Mouse (Mus musculus) NIH3T3 (cell line): ENCODE results near the gene Prdx6.

Experiments
- DNase-seq: peaks from one replicate; pipeline ENCODE4 v3.0.0-alpha.2; 2012; ENCODE audit warnings: low read depth

The Prdx6 gene

DNA sequence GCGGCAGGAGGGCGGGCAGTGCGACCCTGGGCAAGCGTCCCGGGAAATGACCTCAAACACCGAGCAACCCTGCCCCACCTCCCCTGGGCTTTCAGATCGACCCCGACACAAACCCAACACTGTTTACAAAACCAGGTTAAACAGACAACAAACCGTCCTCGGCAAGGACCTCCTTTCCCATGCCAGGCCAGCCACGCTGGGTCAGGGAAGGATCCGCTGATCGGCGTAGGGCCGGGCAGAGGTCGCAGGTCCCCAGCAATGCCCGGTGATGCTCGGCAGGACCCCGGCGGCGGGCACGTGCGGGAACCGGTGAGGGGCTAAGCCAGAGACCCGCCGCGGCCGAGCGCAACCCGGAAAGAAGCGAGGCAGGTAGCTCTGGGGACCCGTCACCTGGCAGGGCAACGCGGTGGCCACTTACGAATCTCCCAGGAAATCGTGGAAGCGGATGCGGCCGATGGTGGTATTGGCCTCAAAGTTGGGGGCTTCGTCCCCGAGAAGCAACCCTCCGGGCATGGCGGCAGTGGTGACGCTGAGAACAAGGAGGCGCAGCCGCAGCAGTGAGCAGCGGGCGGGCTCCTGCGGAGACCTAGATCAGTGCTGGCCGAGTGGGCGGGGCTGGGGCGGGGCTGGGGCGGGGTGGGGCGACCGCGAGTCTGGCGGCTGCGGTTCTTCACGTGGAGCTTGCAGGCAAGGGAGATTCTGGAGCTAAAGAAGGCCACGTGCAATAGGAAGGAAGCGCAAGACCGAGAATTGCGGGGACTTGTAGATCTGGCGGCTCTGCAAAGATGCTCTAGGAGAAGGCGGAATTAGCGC, at the start of gene Prdx6:
Gene Prdx6, minus strand, starts transcription at position 616 of the 813 bp plus-strand sequence.
- peak; percentile 92 for DNase-seq

DNA sequence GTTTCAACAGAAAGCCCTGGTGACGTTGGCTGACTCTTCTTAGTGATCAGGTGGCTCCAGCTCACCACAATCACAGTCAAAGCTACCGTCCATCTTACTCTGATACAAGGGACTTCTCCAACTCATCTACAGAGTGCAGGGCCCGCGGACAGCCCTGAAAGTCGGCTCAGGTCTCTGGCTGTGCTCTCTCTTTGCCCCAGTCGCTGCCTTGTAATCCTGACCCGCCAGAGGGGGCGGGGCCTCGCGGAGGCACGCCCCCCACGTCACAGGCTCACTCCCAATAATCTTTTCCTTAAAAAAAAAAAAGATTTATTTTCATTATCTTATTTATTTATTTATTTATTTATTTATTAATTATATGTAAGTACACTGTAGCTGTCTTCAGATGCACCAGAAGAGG, 37.2 kb upstream of the Prdx6 start:
- DNase-seq = no peak

DNA sequence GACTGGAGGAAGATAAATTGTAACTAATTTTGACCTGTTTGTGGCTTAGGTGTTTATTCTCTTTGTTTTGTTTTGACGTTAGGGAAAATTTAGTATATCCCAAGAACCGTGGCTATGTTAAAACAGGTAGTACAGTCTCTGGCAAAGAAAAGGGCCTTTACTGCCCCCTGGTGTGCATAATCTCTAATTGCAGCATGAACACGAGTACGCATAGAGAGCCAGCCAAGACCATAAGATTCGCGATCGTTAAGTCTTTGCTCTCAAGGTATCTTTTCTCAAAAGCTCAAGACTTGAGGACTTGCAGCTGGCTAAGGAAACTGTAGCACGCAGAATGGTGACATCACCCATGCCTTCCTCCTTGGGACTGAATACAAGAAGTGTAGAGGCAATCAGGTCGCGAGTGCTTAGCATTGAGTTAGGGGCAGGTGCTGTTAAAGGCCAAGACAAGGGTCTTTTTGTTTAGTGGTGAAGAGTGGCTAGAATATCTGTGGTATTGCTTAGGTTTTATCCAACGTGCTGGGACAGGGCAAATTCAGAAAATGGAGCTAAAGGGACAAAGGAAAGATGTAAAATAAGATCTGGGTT, 35.8 kb upstream of the Prdx6 start:
- peak; percentile 82 for DNase-seq

DNA sequence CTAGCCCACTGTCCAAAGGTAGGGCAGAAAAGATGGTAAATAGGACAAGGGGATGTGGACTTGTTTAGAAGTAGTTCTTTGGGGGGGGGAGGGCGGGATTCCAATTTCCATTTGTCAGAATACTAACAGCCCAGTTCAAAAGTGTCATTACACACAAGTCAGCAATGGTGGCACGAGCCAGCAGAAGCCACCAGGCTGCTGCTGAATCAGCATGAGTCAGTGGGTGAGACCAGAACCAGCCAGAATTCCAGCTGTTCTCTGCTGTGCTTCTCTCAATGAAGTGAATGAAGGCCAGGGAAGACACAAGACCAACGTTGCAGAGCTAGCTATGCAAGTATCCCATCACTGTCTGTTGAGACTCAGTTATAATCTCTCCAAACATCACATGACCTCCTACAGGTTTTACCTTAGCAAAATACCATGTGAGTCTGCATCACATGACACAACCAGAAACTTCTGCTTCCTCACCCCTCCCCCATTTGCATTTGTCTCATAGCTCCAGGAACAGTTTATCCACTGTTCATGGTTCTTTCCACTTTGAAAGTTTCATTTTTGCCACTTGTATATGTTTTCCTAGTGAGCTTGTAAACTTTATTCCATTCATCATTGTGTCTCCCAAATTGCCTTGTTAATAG, 30.2 kb upstream of the Prdx6 start:
- peak; percentile 38 for DNase-seq

DNA sequence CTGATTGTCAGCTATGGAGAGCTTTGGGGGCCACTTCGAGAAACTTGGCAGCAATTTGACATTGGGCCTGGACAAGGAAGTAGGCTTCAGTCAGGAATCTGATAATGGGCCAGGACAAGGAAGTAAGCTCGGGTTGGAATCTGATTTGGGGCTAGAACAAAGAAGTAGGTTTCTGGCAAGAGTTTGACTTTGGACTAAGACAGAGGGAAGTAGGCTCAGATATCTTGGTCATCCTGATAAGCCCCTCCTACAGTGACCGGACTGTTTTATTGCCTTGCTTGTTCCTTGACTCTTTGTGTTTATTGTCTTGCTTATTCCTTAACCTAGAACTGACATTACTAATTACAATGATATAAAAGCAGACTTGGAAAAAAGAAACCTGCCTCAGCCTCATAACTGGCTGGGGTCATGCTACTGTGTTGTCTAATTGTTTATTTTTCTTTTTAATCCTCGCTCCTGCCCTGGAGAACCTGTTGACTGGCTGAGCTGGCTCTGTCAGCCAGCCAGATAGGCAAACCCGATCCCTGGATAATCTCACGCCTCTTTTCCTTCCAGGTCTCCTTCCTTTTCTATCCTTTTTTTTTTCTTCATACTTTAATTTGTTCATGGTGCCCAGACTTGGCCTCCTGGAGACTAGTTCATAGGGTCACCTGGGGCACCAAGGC, 28.4 kb upstream of the Prdx6 start:
- DNase-seq = no peak

DNA sequence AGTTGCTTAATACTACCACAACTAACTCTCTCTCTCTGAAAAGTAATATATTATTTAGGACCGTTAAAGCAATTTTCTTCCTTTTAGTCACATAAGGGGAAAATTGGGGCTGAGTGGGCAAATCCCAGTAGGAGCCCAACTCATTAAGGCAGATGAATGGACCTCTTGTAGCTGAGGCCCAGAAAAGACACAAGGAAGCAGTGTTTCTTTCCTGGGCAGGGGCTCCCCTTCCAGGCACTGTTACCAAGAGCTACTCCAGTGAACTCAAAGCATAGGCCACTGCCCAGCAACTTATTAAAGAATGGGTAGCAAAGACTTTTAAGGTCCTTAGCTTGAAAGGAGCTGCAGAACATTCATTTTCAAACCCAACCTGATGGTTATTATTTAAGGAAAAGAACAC, 22.5 kb upstream of the Prdx6 start:
- DNase-seq = no peak

DNA sequence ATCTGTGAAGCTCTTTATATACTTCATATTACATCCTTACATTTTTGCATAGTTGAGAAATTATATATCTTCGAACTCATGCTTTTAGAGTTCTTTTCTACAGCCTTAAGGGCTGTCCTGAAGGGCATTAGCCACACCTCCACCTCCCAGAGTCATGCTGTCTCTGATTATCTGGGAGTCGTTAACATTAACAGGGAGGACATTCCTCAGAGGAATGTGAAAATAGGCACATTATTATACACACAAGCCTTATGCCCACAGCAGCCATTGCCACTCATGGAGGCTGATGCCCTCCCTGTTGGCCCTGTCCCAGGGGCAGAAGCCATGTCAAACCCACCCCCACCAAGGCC, 20.4 kb upstream of the Prdx6 start:
- no peak for DNase-seq

DNA sequence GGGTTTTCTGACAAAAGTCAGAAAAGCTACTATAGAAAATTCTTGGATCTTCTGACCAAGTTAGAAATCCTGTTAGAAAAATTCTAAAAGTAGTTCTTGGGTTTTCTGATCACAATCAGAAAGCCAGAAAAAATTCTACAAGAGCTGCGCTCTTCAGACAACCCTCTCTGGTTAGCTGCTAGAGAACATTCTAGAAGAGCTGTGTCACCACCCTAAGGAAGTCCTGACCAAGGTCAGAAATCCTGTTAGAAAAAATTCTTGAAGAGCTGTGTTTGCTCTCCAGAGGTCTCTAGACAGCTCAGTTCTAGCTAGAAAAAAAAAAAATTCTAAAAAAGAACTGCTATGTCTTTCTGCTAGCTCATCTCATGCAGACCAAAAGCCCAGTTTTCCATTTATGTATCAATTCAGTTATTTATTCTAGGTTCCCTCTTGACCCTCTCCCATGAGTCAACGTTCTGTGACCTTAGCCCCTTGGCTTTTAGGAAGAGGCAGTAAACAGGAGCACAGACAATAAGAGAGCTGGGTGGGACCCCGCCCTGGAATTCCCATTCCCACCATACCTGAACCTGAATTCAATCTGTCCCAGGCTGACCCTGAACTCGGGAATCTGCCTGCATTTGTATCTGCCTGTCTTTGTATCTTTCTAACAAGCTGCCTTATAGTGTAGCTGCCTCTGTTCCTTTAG, 19.9 kb upstream of the Prdx6 start:
- no peak for DNase-seq

DNA sequence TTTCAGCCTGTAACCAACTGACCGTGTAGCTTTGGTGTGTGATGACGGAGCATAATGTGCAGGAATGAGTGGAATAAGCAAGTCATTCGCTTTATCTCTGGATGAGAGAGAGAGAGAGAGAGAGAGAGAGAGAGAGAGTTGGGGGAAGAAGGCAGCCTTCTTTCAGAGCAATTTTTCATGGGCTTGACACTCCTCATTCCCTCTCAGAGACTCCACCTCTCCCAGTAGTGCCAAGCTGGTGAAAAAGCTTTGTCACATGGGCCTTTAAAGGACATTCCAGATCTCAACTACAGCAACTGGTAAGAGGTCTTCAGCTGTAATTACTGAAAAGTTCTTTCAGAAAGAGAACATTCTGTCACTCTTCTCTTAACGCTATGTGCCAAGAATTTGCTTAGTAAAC, 18.3 kb upstream of the Prdx6 start:
- no peak for DNase-seq

DNA sequence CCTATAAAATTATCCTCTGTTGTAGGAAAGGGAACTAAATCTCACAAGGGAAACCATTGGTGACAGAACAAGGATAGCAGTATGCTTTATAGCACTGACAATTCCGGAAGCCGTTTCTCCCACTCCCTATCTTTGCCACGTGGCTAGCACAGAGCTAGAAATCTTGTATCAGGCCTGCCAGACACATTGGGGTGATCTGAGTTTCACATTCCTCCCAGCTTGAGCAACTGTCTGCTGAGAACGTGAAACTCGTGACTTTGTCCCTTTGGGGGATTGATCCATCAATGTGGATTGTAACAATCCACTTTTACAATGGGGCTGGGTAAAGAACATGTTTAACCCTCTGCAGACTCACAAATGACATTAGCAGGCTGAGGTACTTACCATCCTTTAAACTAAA, 17.9 kb upstream of the Prdx6 start:
- DNase-seq = peak; percentile 22

DNA sequence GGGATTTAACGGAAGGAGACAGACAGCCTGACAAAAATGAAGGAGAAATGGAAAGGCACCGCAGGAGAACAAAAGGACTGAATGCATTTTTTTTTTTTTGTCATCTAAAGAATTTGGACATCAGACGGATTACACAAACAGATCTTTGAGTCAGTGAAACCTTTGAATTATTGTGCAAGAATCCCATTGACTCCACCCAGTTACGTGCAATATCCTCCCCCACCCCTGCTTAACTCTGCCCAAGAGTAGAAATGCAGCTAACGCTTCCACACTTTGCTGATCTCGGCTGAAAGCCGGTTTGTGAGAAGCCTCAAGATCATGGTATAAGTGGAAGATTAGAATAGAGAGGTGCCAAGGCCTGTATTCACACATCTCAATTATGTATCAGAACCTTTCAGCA, 17.1 kb upstream of the Prdx6 start:
- DNase-seq = peak; percentile 27

DNA sequence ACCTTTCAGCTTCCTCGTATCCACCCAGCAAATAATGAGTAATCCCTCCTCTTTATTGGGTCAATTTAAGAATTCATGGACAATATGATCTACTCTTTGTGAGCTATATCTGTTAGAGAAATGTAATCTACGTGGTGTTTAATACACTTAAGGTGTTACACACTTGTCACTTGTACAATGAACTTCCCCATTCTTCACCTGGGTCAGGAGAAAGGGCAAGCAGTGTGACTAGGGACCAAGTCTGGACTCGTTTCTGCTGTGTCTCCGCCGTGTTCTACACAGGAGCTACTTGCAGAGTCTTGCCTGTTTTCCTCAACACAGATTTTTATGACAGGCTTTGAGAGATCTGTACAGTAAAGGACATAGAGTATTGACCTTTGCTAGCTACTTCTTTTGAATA, 13.9 kb upstream of the Prdx6 start:
- no peak for DNase-seq

DNA sequence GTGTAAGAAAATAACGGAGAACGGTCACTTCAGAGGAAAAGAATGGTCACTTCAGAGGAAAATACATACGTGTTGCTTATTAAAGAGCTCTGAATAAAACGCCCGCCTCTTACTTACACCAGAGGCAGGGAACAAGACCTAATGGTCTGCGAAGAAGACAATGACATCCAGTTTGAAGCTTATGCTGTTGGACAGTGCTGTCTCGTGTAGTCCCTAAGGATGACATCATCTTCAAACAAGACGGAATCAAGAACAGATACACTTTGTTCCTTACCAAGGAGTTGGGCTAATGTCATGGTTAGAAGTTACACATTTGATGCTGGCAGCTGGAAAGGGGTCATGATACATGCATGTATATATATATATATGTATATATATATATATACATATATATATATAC, 12.6 kb upstream of the Prdx6 start:
- no peak for DNase-seq

DNA sequence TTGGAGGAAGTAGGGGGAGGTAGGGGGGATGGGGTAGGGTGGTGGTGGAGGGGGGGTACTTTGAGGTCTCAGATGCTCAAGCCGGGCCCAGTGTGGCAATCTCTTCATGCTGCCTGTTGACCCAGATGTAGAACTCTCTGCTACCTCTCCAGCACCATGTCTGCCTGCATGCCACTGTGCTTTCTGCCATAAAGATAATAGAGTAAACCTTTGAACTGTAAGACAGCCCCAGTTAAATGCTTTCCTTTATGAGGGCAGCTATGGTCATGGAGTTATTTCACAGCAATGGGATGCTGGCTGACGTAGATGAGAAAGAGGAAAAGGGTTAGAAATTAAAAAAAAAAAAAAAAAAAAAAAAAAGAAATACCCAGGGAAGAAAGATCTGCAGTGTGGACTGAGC, 11.5 kb upstream of the Prdx6 start:
- no peak for DNase-seq

DNA sequence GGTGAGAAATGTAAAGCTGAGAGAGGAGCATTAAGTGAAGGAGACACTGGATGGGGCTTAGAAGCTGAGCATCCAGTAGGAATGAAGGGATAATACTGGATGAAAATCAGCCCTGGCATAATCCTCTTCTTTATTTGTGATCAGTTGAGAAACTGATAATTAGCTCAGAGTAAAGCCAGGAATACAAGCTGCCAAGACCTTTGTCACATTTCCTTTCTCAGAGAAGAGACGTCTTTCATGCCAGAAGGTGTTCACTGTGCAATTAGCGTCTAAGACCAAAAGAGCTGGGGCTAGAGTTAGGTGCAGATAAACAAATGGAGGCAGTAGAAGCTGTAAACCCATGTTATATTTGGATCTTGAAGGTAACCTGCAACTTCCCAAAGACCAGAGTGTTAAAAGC, 9.7 kb upstream of the Prdx6 start:
- no peak for DNase-seq

DNA sequence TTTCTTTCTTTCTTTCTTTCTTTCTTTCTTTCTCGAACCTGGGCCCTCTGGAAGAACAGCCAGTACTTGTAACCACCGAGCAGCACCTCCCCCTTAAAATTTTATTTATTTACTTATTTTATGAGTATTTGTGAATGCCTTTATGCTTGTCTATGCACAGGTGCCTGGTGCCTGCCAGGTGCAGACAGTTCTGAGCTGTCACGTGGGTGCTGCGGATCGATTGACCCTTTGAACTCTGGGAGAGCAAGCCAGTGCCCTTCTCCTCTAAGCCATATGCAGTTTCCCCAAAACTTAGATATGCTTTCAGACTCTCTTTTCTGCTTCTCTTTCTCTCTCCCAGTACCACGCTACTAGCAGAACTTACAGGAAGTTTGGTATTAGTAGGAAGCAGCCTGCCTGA, 8.1 kb upstream of the Prdx6 start:
- DNase-seq = no peak

DNA sequence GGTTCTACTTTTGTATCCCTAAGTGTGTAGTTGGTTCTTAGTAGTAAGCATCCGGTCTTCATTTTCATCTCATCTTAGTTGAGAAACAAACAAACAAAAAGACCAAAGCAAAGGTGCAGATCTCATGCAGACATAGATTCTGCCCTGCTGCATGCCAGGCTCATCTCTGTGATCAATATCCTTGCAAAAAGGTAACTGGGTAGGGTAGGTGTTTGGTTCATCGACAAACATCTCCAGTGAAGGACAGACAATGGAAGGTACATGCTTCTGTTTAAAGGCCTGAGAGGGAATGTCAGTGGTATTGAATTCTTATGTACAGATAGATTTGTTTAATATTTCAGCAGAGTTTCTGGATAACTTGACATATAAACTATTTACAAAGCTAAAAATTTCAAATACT, 7.3 kb upstream of the Prdx6 start:
- no peak for DNase-seq

DNA sequence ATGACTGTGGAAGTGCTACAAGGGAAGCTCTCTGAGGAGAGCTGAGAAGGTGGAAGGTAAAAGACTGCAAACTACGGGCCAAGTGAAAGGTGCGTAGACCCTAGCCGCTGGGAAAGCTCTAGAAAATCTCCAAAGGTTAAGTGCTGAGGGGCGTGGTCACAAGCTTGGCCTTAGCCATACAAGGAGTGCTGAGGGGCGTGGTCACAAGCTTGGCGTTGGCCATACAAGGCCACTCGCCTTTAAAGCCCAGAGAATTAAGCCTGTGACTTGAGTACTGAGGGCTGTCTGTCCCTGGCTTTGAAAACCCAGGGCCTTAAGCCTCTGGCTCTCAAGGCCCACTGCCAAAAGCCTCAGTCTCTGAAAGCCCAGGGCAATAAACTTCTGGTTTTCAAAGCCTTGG, 5.9 kb upstream of the Prdx6 start:
- no peak for DNase-seq

DNA sequence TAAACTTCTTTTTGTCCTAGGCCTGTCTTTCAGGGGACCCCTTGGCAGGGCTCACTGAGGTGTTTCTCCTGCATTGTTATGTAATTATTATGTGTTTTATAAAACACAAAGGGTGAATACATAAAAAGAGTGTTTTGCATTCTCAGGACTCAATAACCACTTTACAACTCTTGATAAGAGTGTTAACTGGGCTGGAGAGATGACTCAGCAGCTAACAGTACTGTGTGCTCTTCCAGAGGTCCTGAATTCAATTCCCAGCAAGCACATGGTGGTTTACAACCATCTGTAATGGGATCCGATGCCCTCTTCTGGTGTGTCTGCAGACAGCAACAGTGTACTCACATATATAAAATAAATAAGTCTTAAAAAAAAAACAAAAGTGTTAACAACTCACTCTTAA, 3.3 kb upstream of the Prdx6 start:
- no peak for DNase-seq

DNA sequence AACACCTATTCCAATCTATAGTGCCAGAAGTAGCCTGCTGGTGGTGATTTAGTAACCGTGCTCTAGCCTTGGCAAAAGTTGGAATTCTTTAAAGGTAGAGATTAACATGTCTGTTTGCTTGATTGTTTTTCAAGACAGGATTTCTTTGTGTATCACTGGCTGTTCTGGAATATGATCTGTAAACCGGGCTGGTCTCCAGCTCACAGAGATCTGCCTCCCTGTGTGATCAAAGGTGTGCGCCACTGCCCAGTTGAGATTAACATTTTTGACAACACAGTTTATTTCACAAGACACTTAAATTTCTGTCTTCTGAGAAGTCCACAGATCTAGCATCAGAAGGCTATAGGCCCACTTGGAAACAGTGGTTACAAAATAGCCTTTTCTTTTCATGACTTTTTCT, 1.9 kb upstream of the Prdx6 start:
- DNase-seq = no peak

DNA sequence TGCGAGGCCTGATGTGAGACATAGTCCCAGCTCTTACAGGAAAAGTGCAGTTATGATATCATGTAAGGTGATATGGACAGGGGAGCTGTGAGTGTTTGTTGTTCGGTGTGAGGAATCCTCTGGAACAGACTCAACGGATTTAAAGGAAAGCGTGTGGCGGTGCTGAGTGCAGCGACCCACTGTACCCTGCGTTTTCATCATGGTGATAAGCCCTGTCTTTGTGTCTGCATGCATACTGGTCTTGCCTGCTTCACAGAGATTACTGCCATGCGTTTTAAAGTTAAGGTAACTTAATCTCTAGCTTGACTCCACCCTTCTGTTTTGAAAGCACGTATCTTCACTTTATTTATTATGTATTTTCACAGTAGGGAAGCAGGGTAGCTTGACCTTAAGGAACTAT, 1.3 kb upstream of the Prdx6 start:
- DNase-seq = no peak

DNA sequence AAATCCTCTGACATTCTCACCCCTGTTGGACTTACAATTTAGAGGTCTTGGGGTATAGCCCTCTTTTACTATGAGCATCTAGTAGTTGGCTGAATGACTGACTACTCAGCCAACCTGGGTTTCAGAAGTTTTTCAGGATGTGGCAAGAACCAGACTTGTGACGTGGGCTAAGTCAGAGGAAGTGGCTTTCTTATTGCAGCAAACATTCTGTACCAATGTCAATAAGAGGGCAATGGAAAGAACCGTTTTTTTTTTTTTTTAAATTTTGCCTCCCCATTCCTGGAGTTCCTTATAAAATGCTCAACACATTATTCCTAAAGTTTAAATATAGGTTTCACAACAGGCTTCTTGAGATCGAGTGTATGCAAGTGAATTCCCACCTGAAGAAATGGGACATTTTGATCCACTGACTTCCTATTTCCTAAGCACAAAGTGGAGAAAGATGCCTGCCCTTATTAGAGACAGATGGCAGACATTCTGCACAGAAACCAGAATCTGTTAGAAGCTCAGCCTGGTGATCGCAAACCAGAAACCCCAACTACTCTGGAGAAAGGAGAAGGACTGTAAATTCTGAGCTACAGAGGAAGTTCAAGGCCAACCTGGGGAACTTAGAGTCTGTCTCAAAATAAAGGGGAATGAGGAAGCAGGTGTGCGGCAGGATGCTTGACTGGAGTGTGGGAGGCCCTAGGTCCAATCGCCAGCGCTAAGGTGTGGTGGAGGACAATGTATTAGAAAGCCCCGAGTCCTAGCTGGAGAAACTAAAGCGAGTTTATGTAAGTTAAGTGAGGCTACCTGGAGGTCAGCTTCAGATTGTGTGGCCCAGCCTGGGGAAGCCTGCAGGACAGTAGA, 622 bp upstream of the Prdx6 start:
- DNase-seq = peak; percentile 71
